Mouse (Mus musculus) stomach, postnatal 0 days (tissue): Measurements from ENCODE around the gene Trhde. TPM values are rescaled to one million over a fixed set of nuclear protein-coding genes. Genes with fewer than 3 reads are reported as not detected.
A peak's percentile ranks its signal among the peaks of the same experiment; 100 is the strongest.

Experiments used
- ATAC-seq: fragments of 200-750 bp; cut with Nextera tagmentation; 2 replicates; pipeline ENCODE4 v1.8.0; 2017; ENCODE audit not compliant: low FRiP score, low TSS enrichment
- DNase-seq: peaks from one replicate; pipeline ENCODE4 v3.0.0-alpha.2; 2016; ENCODE audit warnings: low spot score
- H3K27ac ChIP-seq: fragments of 300-500 bp; sonication (generic); replicated peaks from 2 replicates; pipeline ENCODE4 v1.5.1; 2014; ENCODE audit warnings: mild to moderate bottlenecking, control low read depth
- H3K27me3 ChIP-seq: fragments of 300-500 bp; sonication (generic); 2 replicates; pipeline ENCODE4 v1.6.1; 2014; ENCODE audit warnings: low read length; ENCODE audit not compliant: control insufficient read depth, insufficient read depth
- H3K36me3 ChIP-seq: fragments of 300-500 bp; sonication (generic); 2 replicates; pipeline ENCODE4 v1.6.1; 2014; ENCODE audit warnings: low read length, mixed read lengths; ENCODE audit not compliant: control insufficient read depth, insufficient read depth
- H3K4me1 ChIP-seq: fragments of 300-500 bp; sonication (generic); replicated peaks from 2 replicates; pipeline ENCODE4 v1.6.1; 2014; ENCODE audit warnings: antibody characterized with exemption; ENCODE audit not compliant: control insufficient read depth, insufficient read depth
- H3K4me2 ChIP-seq: fragments of 300-500 bp; sonication (generic); replicated peaks from 2 replicates; pipeline ENCODE4 v1.6.1; 2014; ENCODE audit warnings: low read depth, mild to moderate bottlenecking, control low read depth, moderate library complexity
- H3K4me3 ChIP-seq: fragments of 300-500 bp; sonication (generic); 2 replicates; pipeline ENCODE4 v1.5.1; 2014; ENCODE audit warnings: low read depth, low read length, control low read depth
- H3K9ac ChIP-seq: fragments of 300-500 bp; sonication (generic); 2 replicates; pipeline ENCODE4 v1.6.1; 2014; ENCODE audit warnings: mild to moderate bottlenecking, low read length, control low read depth, mixed read lengths
- H3K9me3 ChIP-seq: fragments of 300-500 bp; sonication (generic); 2 replicates; pipeline ENCODE4 v1.6.1; 2016; ENCODE audit warnings: low read length; ENCODE audit not compliant: control insufficient read depth
- CTCF ChIP-seq: IDR thresholded peaks from 2 replicates; pipeline ENCODE4 v1.5.1; 2016; ENCODE audit warnings: antibody characterized with exemption, low read depth, mild to moderate bottlenecking, moderate library complexity
- EP300 ChIP-seq: optimal IDR thresholded peaks from 2 replicates; pipeline ENCODE3; 2016; ENCODE audit warnings: antibody characterized with exemption
- WGBS: fragments of 180-500 bp; shearing (Covaris S2); extraction: QIAGEN DNeasy Blood & Tissue Kit; methylation state at CpG from one replicate; pipeline ENCODE4 v1.1.7; 2014; 5-methylcytosine and 5-hydroxymethylcytosine counted together
- polyA plus RNA-seq: library from polyadenylated mRNA; unstranded; fragments of >200 nt; fragmentation: Nextera tagmentation; extraction: Ambion mirVana; gene quantifications from 2 replicates; pipeline ENCODE4 v1.2.1, GENCODE M21; 2015

Trhde gene
- 0.08 and 0.15 TPM in 2 replicates for polyA plus RNA-seq

GRCm38 (mm10) chr10:114802161-114802651, at the start of gene Trhde:
TSS of gene Trhde (minus strand) at chr10:114802307.
- no peak within 1 kb of the TSS; the same call in 1 of the 2 replicates for H3K9ac ChIP-seq
- H3K4me2 ChIP-seq: peak within 1 kb of the TSS; percentile 79
- peak within 1 kb of the TSS; percentile 51 for H3K4me3 ChIP-seq
- H3K9me3 ChIP-seq: no peaks in the 10 kb centered on the region
- 3% methylated on average over 30 of the region's 30 CpGs for WGBS
- H3K4me1 ChIP-seq: no peaks in the 10 kb centered on the region
- H3K27me3 ChIP-seq: peaks cover 14% of the 10 kb centered on the region; the same call in 1 of the 2 replicates
- H3K27ac ChIP-seq: no peak within 1 kb of the TSS
- DNase-seq: no peak
- ATAC-seq: no peak
- TF ChIP-seq EP300: no peak
- no peak for TF ChIP-seq CTCF
- H3K36me3 ChIP-seq: no peaks in the 10 kb centered on the region

- Histone ChIP-seq H3K4me2 (no peak overlapping the region), H3K9me3 (no peaks in the 10 kb centered on the region), H3K27me3 (no peaks in the 10 kb centered on the region), H3K36me3 (no peaks in the 10 kb centered on the region), H3K27ac (no peak overlapping the region), H3K9ac (no peak overlapping the region), H3K4me1 (no peaks in the 10 kb centered on the region), H3K4me3 (no peak overlapping the region)
- no peak for ATAC-seq
- 88% methylated on average over 12 of the region's 12 CpGs for WGBS
- TF ChIP-seq EP300 (no peak), CTCF (no peak)
- no peak for DNase-seq
Observed at GRCm38 (mm10) chr10:114841966-114842365, 39.9 kb upstream of the Trhde start.

- H3K9ac ChIP-seq: no peak overlapping the region
- no peaks in the 10 kb centered on the region for H3K9me3 ChIP-seq
- ATAC-seq (no peak), DNase-seq (no peak)
- H3K36me3 ChIP-seq: no peaks in the 10 kb centered on the region
- no peaks in the 10 kb centered on the region for H3K27me3 ChIP-seq
- no peak overlapping the region for H3K27ac ChIP-seq
- no peaks in the 10 kb centered on the region for H3K4me1 ChIP-seq
- H3K4me3 ChIP-seq: no peak overlapping the region
- 62% methylated on average over 5 of the region's 5 CpGs for WGBS
- TF ChIP-seq EP300: no peak
- no peak for TF ChIP-seq CTCF
- no peak overlapping the region for H3K4me2 ChIP-seq
Observed at GRCm38 (mm10) chr10:114841440-114841839, 39.3 kb upstream of the Trhde start.

- WGBS: 48% methylated on average over 7 of the region's 7 CpGs
- no peaks in the 10 kb centered on the region for H3K27me3 ChIP-seq
- DNase-seq (no peak), ATAC-seq (no peak)
- H3K4me2 ChIP-seq: no peak overlapping the region
- H3K36me3 ChIP-seq: no peaks in the 10 kb centered on the region
- no peaks in the 10 kb centered on the region for H3K9me3 ChIP-seq
- H3K27ac ChIP-seq: no peak overlapping the region
- H3K4me1 ChIP-seq: no peaks in the 10 kb centered on the region
- H3K4me3 ChIP-seq: no peak overlapping the region
- peak; percentile 39 for TF ChIP-seq CTCF
- TF ChIP-seq EP300: no peak
- H3K9ac ChIP-seq: no peak overlapping the region
Observed at GRCm38 (mm10) chr10:114831313-114831712, 29.2 kb upstream of the Trhde start.

- Histone ChIP-seq H3K4me2 (no peak overlapping the region), H3K27ac (no peak overlapping the region), H3K9ac (no peak overlapping the region), H3K4me1 (no peaks in the 10 kb centered on the region), H3K27me3 (no peaks in the 10 kb centered on the region), H3K9me3 (no peaks in the 10 kb centered on the region), H3K36me3 (no peaks in the 10 kb centered on the region), H3K4me3 (no peak overlapping the region)
- no peak for DNase-seq
- WGBS: 39% methylated on average over 3 of the region's 3 CpGs
- TF ChIP-seq CTCF: no peak
- no peak for TF ChIP-seq EP300
- no peak for ATAC-seq
Observed at GRCm38 (mm10) chr10:114808799-114809198, 6.7 kb upstream of the Trhde start.

GRCm38 (mm10) chr10:114805884-114806283, 3.8 kb upstream of the Trhde start:
- H3K27ac ChIP-seq: no peak overlapping the region
- H3K4me2 ChIP-seq: no peak overlapping the region
- DNase-seq: no peak
- peaks cover 10% of the 10 kb centered on the region; the same call in 1 of the 2 replicates for H3K27me3 ChIP-seq
- no peaks in the 10 kb centered on the region for H3K4me1 ChIP-seq
- no peaks in the 10 kb centered on the region for H3K9me3 ChIP-seq
- TF ChIP-seq CTCF (peak; percentile 59), EP300 (no peak)
- H3K4me3 ChIP-seq: no peak overlapping the region
- ATAC-seq: no peak
- H3K9ac ChIP-seq: no peak overlapping the region
- 59% methylated on average over 3 of the region's 3 CpGs for WGBS
- H3K36me3 ChIP-seq: no peaks in the 10 kb centered on the region
